Mouse (Mus musculus): Measurements from ENCODE around the gene Defb28. TPM values are rescaled to one million over a fixed set of nuclear protein-coding genes. Genes with fewer than 3 reads are reported as not detected.

Defb28 gene
- polyA plus RNA-seq, 1 experiment, result not detected

- Histone ChIP-seq H3K36me3 (ENCODE audit: control insufficient read depth, insufficient read depth, low read length) (no peaks in the 10 kb centered on the region), H3K27ac (ENCODE audit: control insufficient read depth, insufficient read depth, low read length) (no peak within 1 kb of the TSS), H3K27me3 (ENCODE audit: control insufficient read depth, insufficient read depth, low read length) (no peaks in the 10 kb centered on the region), H3K4me1 (replicated peaks; ENCODE audit: control insufficient read depth, insufficient read depth, low read length) (no peaks in the 10 kb centered on the region), H3K4me3 (ENCODE audit: control insufficient read depth, insufficient read depth, low read length) (no peak within 1 kb of the TSS)
- no peak for TF ChIP-seq POLR2A (IDR thresholded peaks at IDR 0.05; ENCODE audit: control insufficient read depth, extremely low read depth, insufficient read depth, low read length, poor library complexity)
- TF ChIP-seq CTCF (IDR thresholded peaks at IDR 0.05; ENCODE audit: borderline replicate concordance, control insufficient read depth, extremely low read depth, insufficient read depth, low read length, poor library complexity), result no peak
- no peak for DNase-seq
Observed at GRCm38 (mm10) chr2:152490038-152490437, 28.0 kb upstream of the Defb28 start, which contains the start of gene Defb22. Gene Defb22, minus strand, starts transcription at chr2:152490138.

- Histone ChIP-seq H3K36me3 (ENCODE audit: control insufficient read depth, insufficient read depth, low read length) (no peaks in the 10 kb centered on the region), H3K27me3 (ENCODE audit: control insufficient read depth, insufficient read depth, low read length) (no peaks in the 10 kb centered on the region), H3K4me3 (ENCODE audit: control insufficient read depth, insufficient read depth, low read length) (no peak overlapping the region), H3K27ac (ENCODE audit: control insufficient read depth, insufficient read depth, low read length) (no peak overlapping the region), H3K4me1 (replicated peaks; ENCODE audit: control insufficient read depth, insufficient read depth, low read length) (no peaks in the 10 kb centered on the region)
- 89% methylated on average over 6 of the region's 6 CpGs for WGBS
- TF ChIP-seq POLR2A (IDR thresholded peaks at IDR 0.05; ENCODE audit: control insufficient read depth, extremely low read depth, insufficient read depth, low read length, poor library complexity), result no peak
- TF ChIP-seq CTCF (IDR thresholded peaks at IDR 0.05; ENCODE audit: borderline replicate concordance, control insufficient read depth, extremely low read depth, insufficient read depth, low read length, poor library complexity), result no peak
- no peak for DNase-seq
Observed at GRCm38 (mm10) chr2:152493151-152493550, 24.9 kb upstream of the Defb28 start.

GRCm38 (mm10) chr2:152498020-152498419 is 20.0 kb upstream of the Defb28 start:
- Histone ChIP-seq H3K36me3 (ENCODE audit: control insufficient read depth, insufficient read depth, low read length) (no peaks in the 10 kb centered on the region), H3K27me3 (ENCODE audit: control insufficient read depth, insufficient read depth, low read length) (no peaks in the 10 kb centered on the region), H3K27ac (ENCODE audit: control insufficient read depth, insufficient read depth, low read length) (no peak overlapping the region), H3K4me3 (ENCODE audit: control insufficient read depth, insufficient read depth, low read length) (no peak overlapping the region), H3K4me1 (replicated peaks; ENCODE audit: control insufficient read depth, insufficient read depth, low read length) (no peaks in the 10 kb centered on the region)
- no peak for DNase-seq
- TF ChIP-seq POLR2A (IDR thresholded peaks at IDR 0.05; ENCODE audit: control insufficient read depth, extremely low read depth, insufficient read depth, low read length, poor library complexity) (no peak), CTCF (IDR thresholded peaks at IDR 0.05; ENCODE audit: borderline replicate concordance, control insufficient read depth, extremely low read depth, insufficient read depth, low read length, poor library complexity) (no peak)
- 94% methylated on average over 6 of the region's 6 CpGs for WGBS

GRCm38 (mm10) chr2:152500204-152500862 is 17.7 kb upstream of the Defb28 start:
- 81% methylated on average over 7 of the region's 7 CpGs for WGBS
- Histone ChIP-seq H3K36me3 (ENCODE audit: control insufficient read depth, insufficient read depth, low read length) (no peaks in the 10 kb centered on the region), H3K27ac (ENCODE audit: control insufficient read depth, insufficient read depth, low read length) (no peak overlapping the region), H3K4me1 (replicated peaks; ENCODE audit: control insufficient read depth, insufficient read depth, low read length) (no peaks in the 10 kb centered on the region), H3K27me3 (ENCODE audit: control insufficient read depth, insufficient read depth, low read length) (no peaks in the 10 kb centered on the region), H3K4me3 (ENCODE audit: control insufficient read depth, insufficient read depth, low read length) (no peak overlapping the region)
- DNase-seq, result no peak
- TF ChIP-seq POLR2A (IDR thresholded peaks at IDR 0.05; ENCODE audit: control insufficient read depth, extremely low read depth, insufficient read depth, low read length, poor library complexity) (no peak), CTCF (IDR thresholded peaks at IDR 0.05; ENCODE audit: borderline replicate concordance, control insufficient read depth, extremely low read depth, insufficient read depth, low read length, poor library complexity) (no peak)

GRCm38 (mm10) chr2:152500863-152501229 is 17.2 kb upstream of the Defb28 start:
- no peak overlapping the region for H3K4me3 ChIP-seq (ENCODE audit: control insufficient read depth, insufficient read depth, low read length)

GRCm38 (mm10) chr2:152503950-152504349 is 14.1 kb upstream of the Defb28 start:
- H3K4me3 ChIP-seq (ENCODE audit: control insufficient read depth, insufficient read depth, low read length), result no peak overlapping the region
- H3K36me3 ChIP-seq (ENCODE audit: control insufficient read depth, insufficient read depth, low read length), result no peaks in the 10 kb centered on the region
- no peaks in the 10 kb centered on the region for H3K4me1 ChIP-seq (replicated peaks; ENCODE audit: control insufficient read depth, insufficient read depth, low read length)
- no peak for DNase-seq
- TF ChIP-seq CTCF (IDR thresholded peaks at IDR 0.05; ENCODE audit: borderline replicate concordance, control insufficient read depth, extremely low read depth, insufficient read depth, low read length, poor library complexity), result no peak
- no peak for TF ChIP-seq POLR2A (IDR thresholded peaks at IDR 0.05; ENCODE audit: control insufficient read depth, extremely low read depth, insufficient read depth, low read length, poor library complexity)
- H3K27ac ChIP-seq (ENCODE audit: control insufficient read depth, insufficient read depth, low read length), result no peak overlapping the region
- H3K27me3 ChIP-seq (ENCODE audit: control insufficient read depth, insufficient read depth, low read length), result no peaks in the 10 kb centered on the region
- 49% methylated on average over 2 of the region's 2 CpGs for WGBS

More at GRCm38 (mm10) chr2:152500863-152501229, 17.2 kb upstream of the Defb28 start:
- Histone ChIP-seq H3K27me3 (ENCODE audit: control insufficient read depth, insufficient read depth, low read length) (no peaks in the 10 kb centered on the region), H3K36me3 (ENCODE audit: control insufficient read depth, insufficient read depth, low read length) (no peaks in the 10 kb centered on the region), H3K27ac (ENCODE audit: control insufficient read depth, insufficient read depth, low read length) (no peak overlapping the region), H3K4me1 (replicated peaks; ENCODE audit: control insufficient read depth, insufficient read depth, low read length) (no peaks in the 10 kb centered on the region)
- TF ChIP-seq POLR2A (IDR thresholded peaks at IDR 0.05; ENCODE audit: control insufficient read depth, extremely low read depth, insufficient read depth, low read length, poor library complexity) (no peak), CTCF (IDR thresholded peaks at IDR 0.05; ENCODE audit: borderline replicate concordance, control insufficient read depth, extremely low read depth, insufficient read depth, low read length, poor library complexity) (no peak)
- no peak for DNase-seq
- WGBS, result 89% methylated on average over 6 of the region's 6 CpGs

GRCm38 (mm10) chr2:152511592-152511991 is 6.5 kb upstream of the Defb28 start, which contains the start of gene Defb26:
Gene Defb26, minus strand, starts transcription at chr2:152511692.
- no peak within 1 kb of the TSS for H3K27ac ChIP-seq (ENCODE audit: control insufficient read depth, insufficient read depth, low read length)
- H3K27me3 ChIP-seq (ENCODE audit: control insufficient read depth, insufficient read depth, low read length), result no peaks in the 10 kb centered on the region
- no peaks in the 10 kb centered on the region for H3K36me3 ChIP-seq (ENCODE audit: control insufficient read depth, insufficient read depth, low read length)
- DNase-seq, result no peak
- no peak within 1 kb of the TSS for H3K4me3 ChIP-seq (ENCODE audit: control insufficient read depth, insufficient read depth, low read length)
- H3K4me1 ChIP-seq (replicated peaks; ENCODE audit: control insufficient read depth, insufficient read depth, low read length), result no peaks in the 10 kb centered on the region
- TF ChIP-seq POLR2A (IDR thresholded peaks at IDR 0.05; ENCODE audit: control insufficient read depth, extremely low read depth, insufficient read depth, low read length, poor library complexity) (no peak), CTCF (IDR thresholded peaks at IDR 0.05; ENCODE audit: borderline replicate concordance, control insufficient read depth, extremely low read depth, insufficient read depth, low read length, poor library complexity) (no peak)
- WGBS, result 94% methylated on average over 1 of the region's 1 CpGs
